ENCODE assay signal across 22 mouse cellular contexts in the genomic region with DNA sequence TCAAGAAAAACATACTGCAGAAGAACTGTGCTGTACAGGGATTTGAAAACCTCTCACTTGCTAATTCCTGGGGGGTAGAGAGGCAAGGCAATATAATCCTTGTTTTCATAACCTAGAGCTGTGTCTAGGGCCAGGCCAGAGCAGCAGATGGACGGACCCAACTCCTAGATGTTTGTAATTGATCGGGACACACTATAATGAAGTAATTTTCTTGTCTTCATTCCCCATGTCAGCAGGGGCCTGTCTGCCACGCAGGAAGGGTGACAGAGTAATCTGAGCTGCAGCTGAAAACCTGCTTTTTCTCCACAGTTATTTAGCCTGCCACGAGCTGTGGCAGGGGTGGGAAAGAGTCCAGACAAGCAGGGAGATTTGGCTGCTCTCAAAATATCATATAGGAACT.
A peak's percentile ranks its signal among the peaks of the same experiment; 100 is the strongest.
DNase-seq lines count a peak whose midpoint lies in the region; ATAC-seq lines count a peak whose summit lies in the region.
"Had no signal": no experiment of that assay in that cellular context is flagged by ENCODE, and none has a peak within 500 bp of the region (broad histone marks: within the 10 kb centered on the region; RNA-seq: fewer than 3 reads in every experiment).

No protein-coding gene starts in this region.

- no peaks in the 10 kb centered on the region for H3K4me1 ChIP-seq in forebrain, embryonic 14.5 days (ENCODE audit: control insufficient read depth, insufficient read depth, low read length)
- H3K4me1 ChIP-seq in forebrain, embryonic 11.5 days (replicated peaks; ENCODE audit: control insufficient read depth, insufficient read depth, low read length): no peaks in the 10 kb centered on the region
- no peaks in the 10 kb centered on the region for H3K4me1 ChIP-seq in kidney, embryonic 16.5 days (ENCODE audit: insufficient read depth, low read length)
- no peaks in the 10 kb centered on the region for H3K4me1 ChIP-seq in embryonic facial prominence, embryonic 10.5 days
- H3K4me1 ChIP-seq: liver, embryonic 15.5 days; midbrain, embryonic 15.5 days; neural tube, embryonic 13.5 days; stomach, embryonic 15.5 days had no signal

- peak; percentile 1 for DNase-seq in forebrain, embryonic 14.5 days (ENCODE audit: low spot score)
- DNase-seq in forebrain, embryonic 11.5 days (ENCODE audit: low spot score): no peak
- DNase-seq in kidney, adult 9 months: no peak
- peak; percentile 42 for DNase-seq in embryonic facial prominence, embryonic 10.5 days (ENCODE audit: low spot score)
- no peak for DNase-seq in adrenal gland, postnatal 14 days
- no peak for DNase-seq in layer of hippocampus, postnatal 10 days (ENCODE audit: low spot score in 2 of 2)
- DNase-seq: adrenal gland, postnatal 10 days; cerebellum, adult 9-10 months; forebrain, postnatal 0 days; kidney, postnatal 25 days; liver; retina, postnatal 1 day; thymus, postnatal 25 days had no signal

- H3K4me3 ChIP-seq in forebrain, embryonic 14.5 days (ENCODE audit: low read depth, low read length): no peak overlapping the region
- no peak overlapping the region for H3K4me3 ChIP-seq in forebrain, embryonic 11.5 days (ENCODE audit: low read depth, low read length)
- no peak overlapping the region for H3K4me3 ChIP-seq in kidney, embryonic 16.5 days (ENCODE audit: low read length)
- no peak overlapping the region for H3K4me3 ChIP-seq in embryonic facial prominence, embryonic 10.5 days
- H3K4me3 ChIP-seq: layer of hippocampus, adult 2 months; liver, embryonic 15.5 days; midbrain, embryonic 15.5 days; myocyte; neural tube, embryonic 13.5 days; stomach, embryonic 15.5 days had no signal

- H3K36me3 ChIP-seq in forebrain, embryonic 14.5 days (ENCODE audit: control insufficient read depth, insufficient read depth, low read length): no peaks in the 10 kb centered on the region
- H3K36me3 ChIP-seq in forebrain, embryonic 11.5 days (ENCODE audit: control insufficient read depth, insufficient read depth, low read length): no peaks in the 10 kb centered on the region
- no peaks in the 10 kb centered on the region for H3K36me3 ChIP-seq in kidney, embryonic 16.5 days (ENCODE audit: insufficient read depth, low read length)
- H3K36me3 ChIP-seq in embryonic facial prominence, embryonic 10.5 days (replicated peaks): no peaks in the 10 kb centered on the region
- H3K36me3 ChIP-seq: liver, embryonic 15.5 days; midbrain, embryonic 15.5 days; neural tube, embryonic 13.5 days; stomach, embryonic 15.5 days had no signal

- no peak overlapping the region for H3K9ac ChIP-seq in forebrain, embryonic 14.5 days (ENCODE audit: low read length)
- no peak overlapping the region for H3K9ac ChIP-seq in forebrain, embryonic 11.5 days (ENCODE audit: low read length)
- no peak overlapping the region for H3K9ac ChIP-seq in kidney, embryonic 16.5 days (replicated peaks; ENCODE audit: low read length)
- H3K9ac ChIP-seq: forebrain, postnatal 0 days; liver, embryonic 15.5 days; midbrain, embryonic 15.5 days; neural tube, embryonic 13.5 days; stomach, embryonic 15.5 days had no signal

- no peaks in the 10 kb centered on the region for H3K27me3 ChIP-seq in forebrain, embryonic 14.5 days (replicated peaks; ENCODE audit: control insufficient read depth, insufficient read depth, low read length)
- no peaks in the 10 kb centered on the region for H3K27me3 ChIP-seq in forebrain, embryonic 11.5 days (ENCODE audit: control insufficient read depth, insufficient read depth, low read length)
- H3K27me3 ChIP-seq in kidney, embryonic 16.5 days (ENCODE audit: insufficient read depth, low read length): no peaks in the 10 kb centered on the region
- H3K27me3 ChIP-seq in embryonic facial prominence, embryonic 10.5 days (replicated peaks; ENCODE audit: low read depth, poor library complexity, severe bottlenecking): no peaks in the 10 kb centered on the region
- H3K27me3 ChIP-seq: liver, embryonic 15.5 days; midbrain, embryonic 15.5 days; neural tube, embryonic 13.5 days; stomach, embryonic 15.5 days had no signal

- H3K27ac ChIP-seq in forebrain, embryonic 14.5 days (ENCODE audit: low read depth, low read length): no peak overlapping the region
- no peak overlapping the region for H3K27ac ChIP-seq in forebrain, embryonic 11.5 days (ENCODE audit: low read depth, low read length)
- H3K27ac ChIP-seq in kidney, embryonic 16.5 days (ENCODE audit: low read length): no peak overlapping the region
- no peak overlapping the region for H3K27ac ChIP-seq in embryonic facial prominence, embryonic 10.5 days (replicated peaks)
- H3K27ac ChIP-seq: layer of hippocampus, adult 2 months; liver, embryonic 15.5 days; macrophage; midbrain, embryonic 15.5 days; neural tube, embryonic 13.5 days; stomach, embryonic 15.5 days had no signal

- WGBS in forebrain, embryonic 14.5 days: 37% methylated on average over 4 of the region's 4 CpGs
- 52% methylated on average over 4 of the region's 4 CpGs for WGBS in forebrain, embryonic 11.5 days
- 36% methylated on average over 4 of the region's 4 CpGs for WGBS in kidney, embryonic 16.5 days
- WGBS in embryonic facial prominence, embryonic 10.5 days: 34% methylated on average over 4 of the region's 4 CpGs

- no peaks in the 10 kb centered on the region for H3K9me3 ChIP-seq in forebrain, embryonic 14.5 days (replicated peaks; ENCODE audit: control insufficient read depth, low read length)
- H3K9me3 ChIP-seq in forebrain, embryonic 11.5 days (ENCODE audit: control insufficient read depth, low read length): no peaks in the 10 kb centered on the region
- no peaks in the 10 kb centered on the region for H3K9me3 ChIP-seq in kidney, embryonic 16.5 days (ENCODE audit: low read length)
- no peaks in the 10 kb centered on the region for H3K9me3 ChIP-seq in embryonic facial prominence, embryonic 10.5 days
- H3K9me3 ChIP-seq: liver, embryonic 15.5 days; midbrain, embryonic 15.5 days; neural tube, embryonic 13.5 days; stomach, embryonic 15.5 days had no signal

- ATAC-seq in forebrain, embryonic 14.5 days: no peak
- ATAC-seq in forebrain, embryonic 11.5 days (replicated peaks; ENCODE audit: low FRiP score): no peak
- peak; percentile 70; the same call in 1 of the 2 replicates for ATAC-seq in kidney, embryonic 16.5 days (ENCODE audit: low FRiP score, low TSS enrichment)
- ATAC-seq: forebrain, postnatal 0 days; intestine, postnatal 0 days; midbrain, embryonic 15.5 days had no signal

- no peak overlapping the region for H3K4me2 ChIP-seq in forebrain, embryonic 14.5 days (ENCODE audit: low read length)
- H3K4me2 ChIP-seq in forebrain, embryonic 11.5 days (ENCODE audit: low read depth, low read length, severe bottlenecking): no peak overlapping the region
- no peak overlapping the region for H3K4me2 ChIP-seq in kidney, embryonic 16.5 days (replicated peaks; ENCODE audit: low read depth, low read length)
- H3K4me2 ChIP-seq: liver, embryonic 15.5 days; midbrain, embryonic 15.5 days; neural tube, embryonic 13.5 days; stomach, embryonic 15.5 days had no signal

Comparison
In these comparisons a context has a peak if more than half of its experiments do, and no peak if none do; other contexts are left out.
1. DNase-seq: peak in forebrain, embryonic 14.5 days (single experiment) and embryonic facial prominence, embryonic 10.5 days (single experiment); none in forebrain, embryonic 11.5 days (single experiment), kidney, adult 9 months (single experiment), adrenal gland, postnatal 14 days (single experiment) and layer of hippocampus, postnatal 10 days (0 of 2).